Mouse (Mus musculus) lung, postnatal 0 days (tissue): Measurements from ENCODE around the gene Brpf1. TPM values are rescaled to one million over a fixed set of nuclear protein-coding genes. Genes with fewer than 3 reads are reported as not detected.

ENCODE experiments used
- ATAC-seq: fragments of 200-750 bp; cut with Nextera tagmentation; 2 replicates; pipeline ENCODE4 v1.8.0; 2017; ENCODE audit warnings: moderate library complexity
- DNase-seq: peaks from one replicate; pipeline ENCODE4 v3.0.0-alpha.2; 2016; ENCODE audit warnings: low spot score
- H3K27ac ChIP-seq: fragments of 300-500 bp; sonication (generic); 2 replicates; pipeline ENCODE4 v1.5.1; 2014; ENCODE audit warnings: antibody characterized with exemption, mild to moderate bottlenecking, low read length, mixed read lengths
- H3K27me3 ChIP-seq: fragments of 300-500 bp; sonication (generic); replicated peaks from 2 replicates; pipeline ENCODE4 v1.6.1; 2014; ENCODE audit warnings: low read length, mixed read lengths; ENCODE audit not compliant: insufficient read depth
- H3K36me3 ChIP-seq: fragments of 300-500 bp; sonication (generic); 2 replicates; pipeline ENCODE4 v1.6.1; 2014; ENCODE audit warnings: low read length, mixed read lengths; ENCODE audit not compliant: insufficient read depth
- H3K4me1 ChIP-seq: fragments of 300-500 bp; sonication (generic); 2 replicates; pipeline ENCODE4 v1.6.1; 2014; ENCODE audit warnings: antibody characterized with exemption, low read depth, low read length, mixed read lengths; ENCODE audit not compliant: insufficient read depth
- H3K4me2 ChIP-seq: fragments of 300-500 bp; sonication (generic); replicated peaks from 2 replicates; pipeline ENCODE4 v1.6.1; 2014; ENCODE audit warnings: low read depth, mild to moderate bottlenecking, low read length, moderate library complexity, mixed read lengths
- H3K4me3 ChIP-seq: fragments of 300-500 bp; sonication (generic); 2 replicates; pipeline ENCODE4 v1.5.1; 2014; ENCODE audit warnings: low read depth, low read length
- H3K9ac ChIP-seq: fragments of 300-500 bp; sonication (generic); replicated peaks from 2 replicates; pipeline ENCODE4 v1.6.1; 2014; ENCODE audit warnings: low read depth, mild to moderate bottlenecking
- H3K9me3 ChIP-seq: fragments of 300-500 bp; sonication (generic); 2 replicates; pipeline ENCODE4 v1.6.1; 2016; ENCODE audit warnings: low read length, mixed read lengths
- CTCF ChIP-seq: IDR thresholded peaks from 2 replicates; pipeline ENCODE4 v1.5.1; 2016; ENCODE audit warnings: antibody characterized with exemption, mild to moderate bottlenecking
- EP300 ChIP-seq: IDR thresholded peaks from 2 replicates; pipeline ENCODE4 v1.6.1; 2016; ENCODE audit warnings: antibody characterized with exemption, mild to moderate bottlenecking, control low read depth
- WGBS: fragments of 180-500 bp; shearing (Covaris S2); extraction: QIAGEN DNeasy Blood & Tissue Kit; methylation state at CpG from one replicate; pipeline ENCODE4 v1.1.7; 2014; 5-methylcytosine and 5-hydroxymethylcytosine counted together
- polyA plus RNA-seq: library from polyadenylated mRNA; unstranded; fragments of >200 nt; fragmentation: Nextera tagmentation; extraction: Ambion mirVana; gene quantifications from 2 replicates; pipeline ENCODE4 v1.2.1, GENCODE M21; 2015

Gene Brpf1
- polyA plus RNA-seq, 1 experiment from 2014 or later: 9.2 TPM

DNA sequence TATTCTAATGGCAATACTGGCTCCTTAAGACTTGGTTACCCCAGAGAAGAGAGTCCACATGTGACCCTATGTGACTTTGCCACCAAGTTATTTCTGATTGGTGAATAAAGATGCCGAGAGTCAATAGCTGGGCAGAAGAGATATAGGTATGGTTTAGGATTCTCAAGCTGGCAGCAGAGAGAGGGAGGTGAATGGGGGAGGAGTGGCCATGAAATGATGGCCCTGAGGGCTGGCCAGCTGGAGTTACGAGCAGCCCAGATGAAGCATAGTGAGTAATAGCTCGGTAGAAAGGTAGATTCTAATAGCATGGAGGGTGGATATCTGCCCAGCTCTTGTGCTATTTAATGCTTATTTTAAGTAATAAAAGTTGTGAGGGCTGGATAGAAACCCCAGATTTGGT is 45.9 kb downstream of the Brpf1 start:
- H3K4me3 ChIP-seq: no peak overlapping the region
- ATAC-seq: no peak
- no peak overlapping the region for H3K4me2 ChIP-seq
- no peak overlapping the region for H3K9ac ChIP-seq
- DNase-seq: no peak
- no peaks in the 10 kb centered on the region for H3K36me3 ChIP-seq
- no peaks in the 10 kb centered on the region for H3K27me3 ChIP-seq
- H3K27ac ChIP-seq: no peak overlapping the region
- H3K9me3 ChIP-seq: no peaks in the 10 kb centered on the region
- 78% methylated on average over 3 of the region's 3 CpGs for WGBS
- no peaks in the 10 kb centered on the region for H3K4me1 ChIP-seq
- TF ChIP-seq CTCF: no peak
- TF ChIP-seq EP300: no peak

DNA sequence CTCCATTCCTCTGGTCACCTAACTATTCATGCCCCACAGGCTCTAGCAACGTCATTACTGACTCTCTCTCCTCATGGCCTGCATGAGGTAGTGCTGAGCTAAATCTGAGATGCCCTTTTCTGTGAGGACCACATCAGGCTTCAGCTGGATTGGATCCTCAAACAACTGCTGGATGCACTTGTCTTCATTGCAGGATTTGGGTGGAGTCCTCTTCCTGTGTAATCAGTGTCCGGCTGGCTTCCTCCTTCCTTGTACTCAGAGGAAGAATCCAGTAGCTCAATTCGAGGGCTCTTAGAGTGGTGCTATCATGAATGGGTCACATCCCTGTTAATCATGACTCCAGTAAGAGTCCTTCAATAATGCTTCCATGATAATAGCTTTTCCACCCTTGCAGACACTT is 46.8 kb downstream of the Brpf1 start:
- H3K27ac ChIP-seq: no peak overlapping the region
- no peak overlapping the region for H3K4me2 ChIP-seq
- WGBS: 37% methylated on average over 3 of the region's 3 CpGs

GRCm38 (mm10) chr6:113361476-113361875 is 54.5 kb downstream of the Brpf1 start:
- no peak overlapping the region for H3K27ac ChIP-seq
- DNase-seq (no peak), ATAC-seq (no peak)
- H3K9ac ChIP-seq: no peak overlapping the region
- 73% methylated on average over 4 of the region's 4 CpGs for WGBS
- no peaks in the 10 kb centered on the region for H3K9me3 ChIP-seq
- H3K27me3 ChIP-seq: no peaks in the 10 kb centered on the region
- H3K4me1 ChIP-seq: no peaks in the 10 kb centered on the region
- H3K4me3 ChIP-seq: no peak overlapping the region
- TF ChIP-seq CTCF (peak; percentile 22; the same call in 1 of the 2 replicates), EP300 (no peak)
- H3K36me3 ChIP-seq: no peaks in the 10 kb centered on the region
- no peak overlapping the region for H3K4me2 ChIP-seq

More for the DNA sequence above, 46.8 kb downstream of the Brpf1 start:
- H3K27me3 ChIP-seq: no peaks in the 10 kb centered on the region
- H3K4me3 ChIP-seq: no peak overlapping the region
- peak; percentile 27 for DNase-seq
- peak; percentile 19; the same call in 1 of the 2 replicates for ATAC-seq
- TF ChIP-seq EP300 (no peak), CTCF (no peak)
- H3K36me3 ChIP-seq: no peaks in the 10 kb centered on the region
- H3K9me3 ChIP-seq: no peaks in the 10 kb centered on the region
- H3K4me1 ChIP-seq: no peaks in the 10 kb centered on the region
- no peak overlapping the region for H3K9ac ChIP-seq

DNA sequence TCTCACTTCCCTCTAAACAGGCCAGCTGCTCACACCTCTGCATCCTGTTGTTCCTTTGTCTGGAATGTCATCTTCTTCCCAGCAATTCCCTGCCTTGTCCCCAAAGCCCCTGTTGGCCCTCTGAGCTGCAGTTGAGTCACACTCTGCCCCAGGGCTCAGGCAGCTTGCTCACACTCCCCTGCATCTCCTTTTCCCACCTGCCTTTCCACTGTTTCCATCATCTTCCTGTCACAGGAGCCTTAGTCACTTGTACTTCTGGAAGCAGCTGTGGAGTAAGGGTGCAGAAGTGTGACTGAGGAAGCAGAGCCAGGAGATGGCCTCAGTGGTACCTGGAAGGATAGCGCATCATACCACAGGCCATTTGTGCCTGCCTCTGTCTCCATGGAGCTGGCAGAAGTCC is 55.3 kb downstream of the Brpf1 start:
- Histone ChIP-seq H3K36me3 (no peaks in the 10 kb centered on the region), H3K4me3 (no peak overlapping the region), H3K9ac (no peak overlapping the region), H3K9me3 (no peaks in the 10 kb centered on the region), H3K27me3 (no peaks in the 10 kb centered on the region), H3K4me1 (no peaks in the 10 kb centered on the region), H3K27ac (no peak overlapping the region), H3K4me2 (no peak overlapping the region)
- DNase-seq (no peak), ATAC-seq (no peak)
- TF ChIP-seq EP300 (no peak), CTCF (no peak)
- WGBS: 90% methylated on average over 1 of the region's 1 CpGs

- Histone ChIP-seq H3K9me3 (no peaks in the 10 kb centered on the region), H3K9ac (no peak overlapping the region), H3K27ac (no peak overlapping the region), H3K4me2 (no peak overlapping the region), H3K36me3 (peaks cover 11% of the 10 kb centered on the region; the same call in 1 of the 2 replicates), H3K27me3 (no peaks in the 10 kb centered on the region), H3K4me3 (no peak overlapping the region), H3K4me1 (no peaks in the 10 kb centered on the region)
- ATAC-seq: no peak; the same call in 1 of the 2 replicates
- 66% methylated on average over 8 of the region's 8 CpGs for WGBS
- no peak for TF ChIP-seq CTCF
- TF ChIP-seq EP300: no peak
- no peak for DNase-seq
Observed at GRCm38 (mm10) chr6:113364518-113365135, 57.7 kb downstream of the Brpf1 start.

DNA sequence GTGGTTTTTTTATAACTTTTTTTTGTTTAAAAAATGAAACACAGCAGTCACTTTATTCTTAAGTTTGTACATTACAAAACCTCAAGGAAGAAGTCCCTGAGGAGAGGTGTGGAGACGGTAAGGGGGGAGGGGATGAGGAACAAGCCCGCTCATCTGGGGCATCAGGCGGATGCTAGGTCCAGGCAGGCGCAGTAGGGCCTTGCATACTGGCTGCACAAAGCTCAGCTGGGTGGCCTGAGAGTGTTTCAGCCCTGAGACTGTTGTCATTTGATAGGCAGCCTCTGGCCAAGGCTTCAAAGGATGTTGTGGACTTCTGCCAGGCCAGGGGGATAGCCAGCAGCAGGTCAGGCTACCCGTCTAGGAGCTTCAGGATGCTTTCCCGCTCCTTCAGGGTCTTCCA is 59.7 kb downstream of the Brpf1 start:
- Histone ChIP-seq H3K27ac (no peak overlapping the region), H3K9me3 (no peaks in the 10 kb centered on the region), H3K9ac (no peak overlapping the region), H3K4me3 (no peak overlapping the region), H3K27me3 (no peaks in the 10 kb centered on the region), H3K4me2 (no peak overlapping the region), H3K4me1 (no peaks in the 10 kb centered on the region), H3K36me3 (peaks cover 25% of the 10 kb centered on the region; the same call in 1 of the 2 replicates)
- 90% methylated on average over 6 of the region's 6 CpGs for WGBS
- no peak for TF ChIP-seq EP300
- TF ChIP-seq CTCF: no peak
- DNase-seq: no peak
- no peak for ATAC-seq
